Mouse (Mus musculus): ENCODE measurements around the gene Shc2. TPM values are rescaled to one million over a fixed set of nuclear protein-coding genes. Genes with fewer than 3 reads are reported as not detected.

Shc2 gene
- total and polyA plus RNA-seq, 3 experiments: not detected

DNA sequence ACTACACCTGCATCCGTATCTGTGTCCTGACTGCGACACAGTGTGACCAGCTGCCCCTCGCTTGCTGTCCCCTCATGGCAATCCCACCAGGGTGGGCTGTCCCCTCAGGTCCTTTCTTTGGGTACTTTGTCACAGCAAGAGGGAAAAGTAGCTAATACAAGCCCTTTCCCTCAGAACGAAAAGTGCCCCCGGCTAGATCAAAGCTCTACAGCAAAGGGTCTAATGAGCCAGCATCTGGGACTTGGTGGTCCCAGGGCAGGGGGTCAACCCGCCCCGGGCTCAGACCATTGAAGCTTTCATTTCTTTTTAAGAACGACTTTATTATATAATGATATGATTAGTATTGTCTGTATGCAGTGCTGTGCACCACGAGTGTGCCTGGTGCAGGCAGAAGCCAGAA lies 59.4 kb downstream of the Shc2 start:
- Histone ChIP-seq H3K9me3 (replicated peaks; ENCODE audit: insufficient read depth, low read length) (no peaks in the 10 kb centered on the region), H3K27me3 (ENCODE audit: control insufficient read depth in 1 of 2, insufficient read depth in 2 of 2, low read length in 2 of 2) (peaks cover 0 to 2% of the 10 kb centered on the region in 2 experiments; a peak in 1 of 4 replicates), H3K36me3 (ENCODE audit: control insufficient read depth in 1 of 2, insufficient read depth in 2 of 2, low read length in 2 of 2) (no peaks in the 10 kb centered on the region), H3K4me3 (ENCODE audit: control insufficient read depth in 1 of 2, insufficient read depth in 1 of 2, low read depth in 2 of 2, low read length in 2 of 2) (no peak overlapping the region), H3K9ac (ENCODE audit: control insufficient read depth, low read depth, low read length, poor library complexity, severe bottlenecking) (no peak overlapping the region), H3K27ac (ENCODE audit: control insufficient read depth, low read depth, low read length) (no peak overlapping the region), H3K4me1 (ENCODE audit: control insufficient read depth in 1 of 2, insufficient read depth in 2 of 2, low read length in 2 of 2) (no peaks in the 10 kb centered on the region), H3K79me2 (ENCODE audit: control insufficient read depth, insufficient read depth, low read length, poor library complexity) (no peaks in the 10 kb centered on the region)
- DNase-seq (ENCODE audit: low read depth, low spot score): no peak
- TF ChIP-seq SMC3 (IDR thresholded peaks at IDR 0.05; ENCODE audit: low read depth, low read length) (no peak), POLR2AphosphoS5 (IDR thresholded peaks at IDR 0.05; ENCODE audit: borderline replicate concordance, low read depth, low read length) (no peak), MAX (IDR thresholded peaks at IDR 0.05; ENCODE audit: low read length) (no peak), CHD2 (IDR thresholded peaks at IDR 0.05; ENCODE audit: low read length) (no peak), MAZ (IDR thresholded peaks at IDR 0.05; ENCODE audit: low read depth, low read length) (no peak), UBTF (IDR thresholded peaks at IDR 0.05; ENCODE audit: borderline replicate concordance, insufficient read depth, low read depth, low read length) (no peak), JUND (IDR thresholded peaks at IDR 0.05; ENCODE audit: low read depth, low read length) (no peak), USF1 (IDR thresholded peaks at IDR 0.05; ENCODE audit: low read depth, low read length) (no peak), ZC3H11A (IDR thresholded peaks at IDR 0.05; ENCODE audit: low read depth, low read length) (no peak), E2F4 (IDR thresholded peaks at IDR 0.05; ENCODE audit: borderline replicate concordance, low read depth, low read length) (no peak), NRF1 (IDR thresholded peaks at IDR 0.05; ENCODE audit: insufficient read depth, low read depth, low read length, poor library complexity, severe bottlenecking) (no peak), TBP (IDR thresholded peaks at IDR 0.05; ENCODE audit: low read depth, low read length) (no peak), GABPA (IDR thresholded peaks at IDR 0.05; ENCODE audit: low read depth, low read length) (no peak)

DNA sequence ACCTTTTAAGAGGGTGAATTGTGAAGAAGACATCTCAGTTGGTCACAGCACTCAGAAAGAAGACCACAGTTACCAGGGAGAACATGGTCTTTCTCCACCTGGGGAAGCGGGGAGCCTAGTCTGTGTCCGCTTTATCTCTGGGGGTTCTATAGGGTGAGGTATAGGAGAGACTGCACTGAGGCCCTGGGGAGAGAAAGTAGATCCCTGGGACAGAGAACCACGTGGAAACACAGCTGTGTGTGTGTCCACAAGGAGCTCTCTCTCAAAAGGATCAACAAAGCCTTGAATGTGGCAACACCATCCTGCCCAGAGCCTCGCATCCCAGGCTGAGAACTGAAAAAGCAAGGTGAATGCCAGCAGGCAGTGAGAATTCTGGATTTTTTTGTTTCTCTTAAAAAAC lies 60.3 kb downstream of the Shc2 start:
- Histone ChIP-seq H3K4me1 (ENCODE audit: control insufficient read depth in 1 of 2, insufficient read depth in 2 of 2, low read length in 2 of 2) (no peaks in the 10 kb centered on the region), H3K9ac (ENCODE audit: control insufficient read depth, low read depth, low read length, poor library complexity, severe bottlenecking) (no peak overlapping the region), H3K4me3 (ENCODE audit: control insufficient read depth in 1 of 2, insufficient read depth in 1 of 2, low read depth in 2 of 2, low read length in 2 of 2) (no peak overlapping the region), H3K79me2 (ENCODE audit: control insufficient read depth, insufficient read depth, low read length, poor library complexity) (no peaks in the 10 kb centered on the region), H3K27me3 (ENCODE audit: control insufficient read depth in 1 of 2, insufficient read depth in 2 of 2, low read length in 2 of 2) (peaks cover 0 to 2% of the 10 kb centered on the region in 2 experiments; a peak in 1 of 4 replicates), H3K36me3 (ENCODE audit: control insufficient read depth in 1 of 2, insufficient read depth in 2 of 2, low read length in 2 of 2) (no peaks in the 10 kb centered on the region), H3K27ac (ENCODE audit: control insufficient read depth, low read depth, low read length) (no peak overlapping the region), H3K9me3 (replicated peaks; ENCODE audit: insufficient read depth, low read length) (no peaks in the 10 kb centered on the region)
- DNase-seq (ENCODE audit: low read depth, low spot score): no peak
- TF ChIP-seq BHLHE40 (IDR thresholded peaks at IDR 0.05; ENCODE audit: borderline replicate concordance, low read depth, low read length) (no peak), TCF12 (IDR thresholded peaks at IDR 0.05; ENCODE audit: low read depth, low read length) (no peak), MAFK (IDR thresholded peaks at IDR 0.05; ENCODE audit: borderline replicate concordance, low read depth, low read length) (no peak), GABPA (IDR thresholded peaks at IDR 0.05; ENCODE audit: low read depth, low read length) (no peak), SIN3A (IDR thresholded peaks at IDR 0.05; ENCODE audit: low read length) (no peak), CTCF (IDR thresholded peaks at IDR 0.05 in 2 of 3, conservative IDR thresholded peaks at IDR 0.05 in 1 of 3; ENCODE audit: control insufficient read depth in 1 of 3, insufficient read depth in 1 of 3, low read depth in 2 of 3, low read length in 3 of 3, poor library complexity in 1 of 3, severe bottlenecking in 1 of 3) (no peak), TBP (IDR thresholded peaks at IDR 0.05; ENCODE audit: low read depth, low read length) (no peak)
